Mouse (Mus musculus): ENCODE results near the gene Guca2a. TPM values are rescaled to one million over a fixed set of nuclear protein-coding genes. Genes with fewer than 3 reads are reported as not detected.

Guca2a gene
- not detected in 2 replicates for polyA plus RNA-seq (2011; ENCODE audit: insufficient read length, low read depth, missing spikeins)

GRCm38 (mm10) chr4:119637176-119637845 is at the start of gene Guca2a:
Guca2a (plus strand) TSS chr4:119637704.
- no peak within 1 kb of the TSS for H3K4me3 ChIP-seq (ENCODE audit: insufficient read depth, low read length)
- no peak for TF ChIP-seq CTCF (IDR thresholded peaks at IDR 0.05; ENCODE audit: borderline replicate concordance, insufficient read depth, low read length)
- H3K4me1 ChIP-seq (ENCODE audit: control insufficient read depth, insufficient read depth, low read length) = no peaks in the 10 kb centered on the region
- no peak within 1 kb of the TSS for H3K27ac ChIP-seq (ENCODE audit: insufficient read depth, low read length)

GRCm38 (mm10) chr4:119588037-119588436 is 49.5 kb upstream of the Guca2a start:
- no peak overlapping the region for H3K27ac ChIP-seq (ENCODE audit: insufficient read depth, low read length)
- TF ChIP-seq CTCF (IDR thresholded peaks at IDR 0.05; ENCODE audit: borderline replicate concordance, insufficient read depth, low read length) (no peak), POLR2A (IDR thresholded peaks at IDR 0.05; ENCODE audit: low read depth, low read length) (no peak)
- no peaks in the 10 kb centered on the region; the same call in 1 of the 2 replicates for H3K4me1 ChIP-seq (ENCODE audit: control insufficient read depth, insufficient read depth, low read length)
- no peak overlapping the region for H3K4me3 ChIP-seq (ENCODE audit: insufficient read depth, low read length)

- no peak overlapping the region for H3K27ac ChIP-seq (ENCODE audit: insufficient read depth, low read length)
- H3K4me1 ChIP-seq (ENCODE audit: control insufficient read depth, insufficient read depth, low read length) = no peaks in the 10 kb centered on the region; the same call in 1 of the 2 replicates
- no peak for TF ChIP-seq CTCF (IDR thresholded peaks at IDR 0.05; ENCODE audit: borderline replicate concordance, insufficient read depth, low read length)
- no peak for TF ChIP-seq POLR2A (IDR thresholded peaks at IDR 0.05; ENCODE audit: low read depth, low read length)
- H3K4me3 ChIP-seq (ENCODE audit: insufficient read depth, low read length) = no peak overlapping the region
These were observed 48.1 kb upstream of the Guca2a start for GRCm38 (mm10) chr4:119589423-119589822.

- Histone ChIP-seq H3K4me3 (ENCODE audit: insufficient read depth, low read length) (no peak overlapping the region), H3K4me1 (ENCODE audit: control insufficient read depth, insufficient read depth, low read length) (no peaks in the 10 kb centered on the region; the same call in 1 of the 2 replicates), H3K27ac (ENCODE audit: insufficient read depth, low read length) (no peak overlapping the region)
- TF ChIP-seq POLR2A (IDR thresholded peaks at IDR 0.05; ENCODE audit: low read depth, low read length) (no peak), CTCF (IDR thresholded peaks at IDR 0.05; ENCODE audit: borderline replicate concordance, insufficient read depth, low read length) (no peak)
These were observed 47.5 kb upstream of the Guca2a start for GRCm38 (mm10) chr4:119590027-119590426.

GRCm38 (mm10) chr4:119592479-119592878 is 45.0 kb upstream of the Guca2a start:
- H3K27ac ChIP-seq (ENCODE audit: insufficient read depth, low read length) = no peak overlapping the region
- H3K4me3 ChIP-seq (ENCODE audit: insufficient read depth, low read length) = no peak overlapping the region
- no peak for TF ChIP-seq POLR2A (IDR thresholded peaks at IDR 0.05; ENCODE audit: low read depth, low read length)
- TF ChIP-seq CTCF (IDR thresholded peaks at IDR 0.05; ENCODE audit: borderline replicate concordance, insufficient read depth, low read length) = no peak
- no peaks in the 10 kb centered on the region for H3K4me1 ChIP-seq (ENCODE audit: control insufficient read depth, insufficient read depth, low read length)

GRCm38 (mm10) chr4:119594331-119594730 is 43.2 kb upstream of the Guca2a start:
- Histone ChIP-seq H3K4me1 (ENCODE audit: control insufficient read depth, insufficient read depth, low read length) (no peaks in the 10 kb centered on the region), H3K4me3 (ENCODE audit: insufficient read depth, low read length) (no peak overlapping the region), H3K27ac (ENCODE audit: insufficient read depth, low read length) (no peak overlapping the region)
- TF ChIP-seq CTCF (IDR thresholded peaks at IDR 0.05; ENCODE audit: borderline replicate concordance, insufficient read depth, low read length) (no peak), POLR2A (IDR thresholded peaks at IDR 0.05; ENCODE audit: low read depth, low read length) (no peak)

GRCm38 (mm10) chr4:119599605-119600004 is 37.9 kb upstream of the Guca2a start:
- no peak overlapping the region for H3K27ac ChIP-seq (ENCODE audit: insufficient read depth, low read length)

GRCm38 (mm10) chr4:119609488-119609887 is 28.0 kb upstream of the Guca2a start:
- Histone ChIP-seq H3K4me1 (ENCODE audit: control insufficient read depth, insufficient read depth, low read length) (no peaks in the 10 kb centered on the region; the same call in 1 of the 2 replicates), H3K27ac (ENCODE audit: insufficient read depth, low read length) (no peak overlapping the region), H3K4me3 (ENCODE audit: insufficient read depth, low read length) (no peak overlapping the region)
- TF ChIP-seq POLR2A (IDR thresholded peaks at IDR 0.05; ENCODE audit: low read depth, low read length) (no peak), CTCF (IDR thresholded peaks at IDR 0.05; ENCODE audit: borderline replicate concordance, insufficient read depth, low read length) (no peak)

More at GRCm38 (mm10) chr4:119599605-119600004, 37.9 kb upstream of the Guca2a start:
- Histone ChIP-seq H3K4me3 (ENCODE audit: insufficient read depth, low read length) (no peak overlapping the region), H3K4me1 (ENCODE audit: control insufficient read depth, insufficient read depth, low read length) (no peaks in the 10 kb centered on the region)
- no peak for TF ChIP-seq CTCF (IDR thresholded peaks at IDR 0.05; ENCODE audit: borderline replicate concordance, insufficient read depth, low read length)
- no peak for TF ChIP-seq POLR2A (IDR thresholded peaks at IDR 0.05; ENCODE audit: low read depth, low read length)

GRCm38 (mm10) chr4:119614078-119614477 is 23.4 kb upstream of the Guca2a start:
- H3K4me1 ChIP-seq (ENCODE audit: control insufficient read depth, insufficient read depth, low read length) = no peaks in the 10 kb centered on the region; the same call in 1 of the 2 replicates
- H3K27ac ChIP-seq (ENCODE audit: insufficient read depth, low read length) = peak overlapping the region; percentile 38; the same call in 1 of the 2 replicates
- TF ChIP-seq POLR2A (IDR thresholded peaks at IDR 0.05; ENCODE audit: low read depth, low read length) (no peak), CTCF (IDR thresholded peaks at IDR 0.05; ENCODE audit: borderline replicate concordance, insufficient read depth, low read length) (no peak)
- no peak overlapping the region for H3K4me3 ChIP-seq (ENCODE audit: insufficient read depth, low read length)

- no peak overlapping the region for H3K4me3 ChIP-seq (ENCODE audit: insufficient read depth, low read length)
- TF ChIP-seq CTCF (IDR thresholded peaks at IDR 0.05; ENCODE audit: borderline replicate concordance, insufficient read depth, low read length) = no peak
- no peak for TF ChIP-seq POLR2A (IDR thresholded peaks at IDR 0.05; ENCODE audit: low read depth, low read length)
- no peak overlapping the region for H3K27ac ChIP-seq (ENCODE audit: insufficient read depth, low read length)
- no peaks in the 10 kb centered on the region; the same call in 1 of the 2 replicates for H3K4me1 ChIP-seq (ENCODE audit: control insufficient read depth, insufficient read depth, low read length)
These were observed 22.8 kb upstream of the Guca2a start for GRCm38 (mm10) chr4:119614724-119615123.
